Mouse (Mus musculus) forebrain, postnatal 0 days (tissue): ENCODE measurements around the gene Mars. TPM values are rescaled to one million over a fixed set of nuclear protein-coding genes. Genes with fewer than 3 reads are reported as not detected.

Source experiments
- ATAC-seq: fragments of 200-750 bp; cut with Nextera tagmentation; 2 replicates; pipeline ENCODE4 v1.8.0; 2017; ENCODE audit warnings: mild to moderate bottlenecking, moderate library complexity
- DNase-seq: peaks from one replicate; pipeline ENCODE4 v3.0.0-alpha.2; 2015
- H3K27ac ChIP-seq: fragments of 300-500 bp; sonication (generic); 2 replicates; pipeline ENCODE4 v1.5.1; 2014; ENCODE audit warnings: low read depth, mild to moderate bottlenecking, antibody characterized with exemption, low read length, moderate library complexity, mixed read lengths
- H3K27me3 ChIP-seq: fragments of 300-500 bp; sonication (generic); 2 replicates; pipeline ENCODE4 v1.6.1; 2014; ENCODE audit warnings: mild to moderate bottlenecking, low read length, mixed read lengths; ENCODE audit not compliant: insufficient read depth
- H3K36me3 ChIP-seq: fragments of 300-500 bp; sonication (generic); 2 replicates; pipeline ENCODE4 v1.6.1; 2014; ENCODE audit warnings: mild to moderate bottlenecking, moderate library complexity; ENCODE audit not compliant: insufficient read depth
- H3K4me1 ChIP-seq: fragments of 300-500 bp; sonication (generic); 2 replicates; pipeline ENCODE4 v1.6.1; 2014; ENCODE audit warnings: antibody characterized with exemption; ENCODE audit not compliant: insufficient read depth
- H3K4me2 ChIP-seq: fragments of 300-500 bp; sonication (generic); 2 replicates; pipeline ENCODE4 v1.6.1; 2014; ENCODE audit warnings: low read depth, mild to moderate bottlenecking, moderate library complexity
- H3K4me3 ChIP-seq: fragments of 300-500 bp; sonication (generic); 2 replicates; pipeline ENCODE4 v1.5.1; 2014; ENCODE audit warnings: low read depth, low read length, mixed read lengths
- H3K9ac ChIP-seq: fragments of 300-500 bp; sonication (generic); 2 replicates; pipeline ENCODE4 v1.6.1; 2014; ENCODE audit warnings: mild to moderate bottlenecking
- H3K9me3 ChIP-seq: fragments of 300-500 bp; sonication (generic); 2 replicates; pipeline ENCODE4 v1.6.1; 2016; ENCODE audit warnings: low read length
- CTCF ChIP-seq: sonication (generic); IDR thresholded peaks from 2 replicates; pipeline ENCODE4 v1.5.1; 2016; ENCODE audit warnings: antibody characterized with exemption, control low read depth, low read depth
- WGBS: fragments of 180-500 bp; shearing (Covaris S2); extraction: QIAGEN DNeasy Blood & Tissue Kit; methylation state at CpG from one replicate; pipeline ENCODE4 v1.1.7; 2014; 5-methylcytosine and 5-hydroxymethylcytosine counted together
- polyA plus RNA-seq: library from polyadenylated mRNA; unstranded; fragments of >200 nt; fragmentation: Nextera tagmentation; extraction: Ambion mirVana; gene quantifications from 2 replicates; pipeline ENCODE4 v1.2.1, GENCODE M21; 2015
- total RNA-seq: library from RNA; depleted of rRNA; stranded (reverse); fragments of >200 nt; gene quantifications from 2 replicates; pipeline ENCODE4 v1.2.3, GENCODE M21; 2014

Mars gene
- total and polyA plus RNA-seq, 2 experiments from 2014 or later = 94.4 to 98.6 TPM

GRCm38 (mm10) chr10:127286730-127287129 is 24.9 kb downstream of the Mars start:
- Histone ChIP-seq H3K27ac (no peak overlapping the region), H3K9ac (peak overlapping the region; percentile 33), H3K4me1 (peaks cover 17% of the 10 kb centered on the region; the same call in 1 of the 2 replicates), H3K36me3 (peaks cover 49% of the 10 kb centered on the region), H3K9me3 (no peaks in the 10 kb centered on the region), H3K4me2 (peak overlapping the region; percentile 79), H3K27me3 (no peaks in the 10 kb centered on the region), H3K4me3 (no peak overlapping the region)
- WGBS = 57% methylated on average over 7 of the region's 7 CpGs
- DNase-seq = peak; percentile 31
- no peak for ATAC-seq
- TF ChIP-seq CTCF = no peak

GRCm38 (mm10) chr10:127286194-127286593 is 25.4 kb downstream of the Mars start:
- H3K4me1 ChIP-seq = peaks cover 13% of the 10 kb centered on the region; the same call in 1 of the 2 replicates
- DNase-seq = no peak
- no peaks in the 10 kb centered on the region for H3K27me3 ChIP-seq
- H3K36me3 ChIP-seq = peaks cover 54% of the 10 kb centered on the region
- no peak for ATAC-seq
- H3K9me3 ChIP-seq = no peaks in the 10 kb centered on the region
- no peak overlapping the region for H3K9ac ChIP-seq
- WGBS = 73% methylated on average over 7 of the region's 7 CpGs
- H3K4me3 ChIP-seq = no peak overlapping the region
- H3K4me2 ChIP-seq = peak overlapping the region; percentile 79; the same call in 1 of the 2 replicates
- no peak for TF ChIP-seq CTCF
- no peak overlapping the region for H3K27ac ChIP-seq

- H3K9me3 ChIP-seq = no peaks in the 10 kb centered on the region
- H3K4me2 ChIP-seq = no peak overlapping the region
- peaks cover 13% of the 10 kb centered on the region; the same call in 1 of the 2 replicates for H3K4me1 ChIP-seq
- no peak for TF ChIP-seq CTCF
- H3K36me3 ChIP-seq = peaks cover 60% of the 10 kb centered on the region
- no peak overlapping the region for H3K9ac ChIP-seq
- WGBS = 72% methylated on average over 13 of the region's 13 CpGs
- DNase-seq (no peak), ATAC-seq (no peak)
- no peaks in the 10 kb centered on the region for H3K27me3 ChIP-seq
- H3K27ac ChIP-seq = no peak overlapping the region
- no peak overlapping the region for H3K4me3 ChIP-seq
Measured at GRCm38 (mm10) chr10:127285644-127286043, 25.9 kb downstream of the Mars start.

- WGBS = 73% methylated on average over 11 of the region's 11 CpGs
- H3K36me3 ChIP-seq = peaks cover 66% of the 10 kb centered on the region
- H3K27me3 ChIP-seq = no peaks in the 10 kb centered on the region
- no peak for DNase-seq
- H3K4me2 ChIP-seq = no peak overlapping the region
- no peak overlapping the region for H3K27ac ChIP-seq
- H3K4me3 ChIP-seq = no peak overlapping the region
- TF ChIP-seq CTCF = no peak
- ATAC-seq = no peak
- H3K9me3 ChIP-seq = no peaks in the 10 kb centered on the region
- peaks cover 13% of the 10 kb centered on the region; the same call in 1 of the 2 replicates for H3K4me1 ChIP-seq
- H3K9ac ChIP-seq = no peak overlapping the region
Measured at GRCm38 (mm10) chr10:127284724-127285500, 26.7 kb downstream of the Mars start.

- 87% methylated on average over 7 of the region's 7 CpGs for WGBS
- Histone ChIP-seq H3K9me3 (no peaks in the 10 kb centered on the region), H3K9ac (no peak overlapping the region), H3K27ac (no peak overlapping the region), H3K4me1 (peaks cover 13% of the 10 kb centered on the region; the same call in 1 of the 2 replicates), H3K36me3 (peaks cover 69% of the 10 kb centered on the region), H3K27me3 (no peaks in the 10 kb centered on the region), H3K4me2 (no peak overlapping the region), H3K4me3 (no peak overlapping the region)
- TF ChIP-seq CTCF = no peak
- DNase-seq = no peak
- ATAC-seq = no peak
Measured at GRCm38 (mm10) chr10:127284105-127284622, 27.4 kb downstream of the Mars start.

- Histone ChIP-seq H3K9ac (no peak overlapping the region), H3K4me3 (no peak overlapping the region), H3K36me3 (peaks cover 82% of the 10 kb centered on the region), H3K27ac (no peak overlapping the region), H3K27me3 (no peaks in the 10 kb centered on the region), H3K4me2 (no peak overlapping the region), H3K9me3 (no peaks in the 10 kb centered on the region), H3K4me1 (peaks cover 11% of the 10 kb centered on the region; the same call in 1 of the 2 replicates)
- no peak for TF ChIP-seq CTCF
- DNase-seq = no peak
- no peak for ATAC-seq
- 81% methylated on average over 13 of the region's 13 CpGs for WGBS
Measured at GRCm38 (mm10) chr10:127282620-127283215, 28.9 kb downstream of the Mars start.

- Histone ChIP-seq H3K27me3 (no peaks in the 10 kb centered on the region), H3K36me3 (peaks cover 92% of the 10 kb centered on the region), H3K4me2 (no peak overlapping the region), H3K9me3 (no peaks in the 10 kb centered on the region), H3K9ac (no peak overlapping the region), H3K4me1 (no peaks in the 10 kb centered on the region), H3K4me3 (no peak overlapping the region), H3K27ac (no peak overlapping the region)
- WGBS = 77% methylated on average over 8 of the region's 8 CpGs
- no peak for TF ChIP-seq CTCF
- no peak for ATAC-seq
- DNase-seq = no peak
Measured at GRCm38 (mm10) chr10:127281316-127281715, 30.3 kb downstream of the Mars start.
